Mouse (Mus musculus) v-Abl transformed pro-B cells (cell line): Measurements from ENCODE around the gene Senp6.
"Not testable (repeated sequence)": the region's sequence is repeated elsewhere in the genome, so short reads cannot be mapped to it uniquely, and the experiment has no call there.

Experiments used
- in situ Hi-C, 2 experiments: fragments of 400-800 bp; cut with MboI; formaldehyde crosslinking; loops; one replicate each; pipeline ENCODE4 v1.15.1; 2025; ENCODE audit not compliant: unreplicated experiment in 2 of 2

Senp6 gene

DNA sequence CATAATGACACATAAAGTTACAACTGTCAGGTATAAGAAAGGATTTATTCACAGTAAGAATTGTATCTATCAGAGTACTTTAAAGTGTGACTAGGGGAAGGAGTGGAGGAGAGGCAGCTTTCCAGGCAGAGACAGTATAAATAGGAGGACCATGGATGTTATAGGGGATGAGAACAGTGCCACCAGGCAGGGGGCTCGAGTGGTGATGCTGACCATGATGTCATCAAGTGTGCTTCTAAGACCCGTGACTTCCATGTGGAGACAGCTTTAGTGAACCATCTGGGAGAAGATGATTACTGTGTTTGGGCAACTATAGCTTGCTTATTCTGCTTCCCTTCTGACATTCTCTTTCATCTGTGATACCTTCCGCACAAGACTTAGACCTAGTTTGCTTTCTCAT, 4.9 kb downstream of the Senp6 start:
- in situ Hi-C loops = no loop called here

DNA sequence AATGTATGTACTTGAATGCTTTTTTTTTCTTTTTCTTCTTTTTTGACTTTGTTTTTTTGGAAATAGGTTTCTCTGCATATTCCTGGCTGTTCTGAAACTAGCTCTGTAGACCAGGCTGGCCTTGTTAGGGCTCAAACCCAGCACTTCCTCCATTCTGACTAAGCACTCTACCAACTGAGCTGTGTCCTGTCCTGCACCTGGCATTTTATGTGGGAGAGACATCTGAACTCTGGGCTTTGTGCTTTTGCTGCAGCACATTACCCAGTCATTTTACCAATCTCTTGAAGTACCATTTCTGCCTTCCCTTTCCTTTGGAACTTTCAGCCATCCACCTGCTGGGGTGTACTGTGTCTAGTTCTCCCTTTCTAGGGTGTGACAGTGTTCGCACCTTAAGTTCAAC, 7.4 kb downstream of the Senp6 start:
- in situ Hi-C loops = no loop called here

DNA sequence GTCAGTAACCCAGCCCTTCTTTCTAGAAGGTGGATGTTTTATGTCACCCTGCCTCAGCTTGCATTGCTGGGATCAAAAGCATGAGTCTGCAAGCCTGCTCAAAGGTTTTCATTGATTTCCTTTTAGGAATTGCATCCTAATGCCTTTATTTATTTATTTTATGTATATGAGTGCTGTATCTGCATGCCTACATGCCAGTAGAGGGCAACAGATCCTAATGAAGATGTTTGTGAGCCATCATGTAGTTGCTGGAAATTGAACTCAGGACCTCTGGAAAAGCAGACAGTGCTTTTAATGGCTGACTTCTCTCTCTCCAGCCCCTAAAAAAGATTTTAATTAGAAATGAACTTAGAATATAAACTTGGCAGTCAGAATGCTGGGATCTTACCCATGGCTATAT, 8.2 kb downstream of the Senp6 start:
- in situ Hi-C loops = no loop called here

DNA sequence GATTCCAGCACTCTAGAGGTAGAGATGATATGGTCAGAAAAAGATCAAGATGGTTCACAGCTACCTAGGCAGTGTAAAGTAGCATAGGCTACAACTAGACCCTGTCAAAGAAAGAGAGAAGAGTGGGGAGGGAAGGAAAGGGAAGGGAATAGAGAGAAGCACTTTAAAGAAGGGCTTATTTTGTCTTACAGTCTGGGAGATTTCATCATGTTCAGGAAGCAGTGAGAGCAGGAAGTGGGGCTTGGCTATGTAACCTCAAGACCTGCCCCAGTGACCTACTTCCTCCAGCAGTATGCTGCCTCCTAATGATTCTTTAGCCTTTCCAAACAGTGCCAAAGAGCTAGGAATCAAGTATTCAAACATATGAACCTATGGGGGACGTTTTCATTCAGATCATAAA, 14.2 kb downstream of the Senp6 start:
- in situ Hi-C loops = no loop called here

DNA sequence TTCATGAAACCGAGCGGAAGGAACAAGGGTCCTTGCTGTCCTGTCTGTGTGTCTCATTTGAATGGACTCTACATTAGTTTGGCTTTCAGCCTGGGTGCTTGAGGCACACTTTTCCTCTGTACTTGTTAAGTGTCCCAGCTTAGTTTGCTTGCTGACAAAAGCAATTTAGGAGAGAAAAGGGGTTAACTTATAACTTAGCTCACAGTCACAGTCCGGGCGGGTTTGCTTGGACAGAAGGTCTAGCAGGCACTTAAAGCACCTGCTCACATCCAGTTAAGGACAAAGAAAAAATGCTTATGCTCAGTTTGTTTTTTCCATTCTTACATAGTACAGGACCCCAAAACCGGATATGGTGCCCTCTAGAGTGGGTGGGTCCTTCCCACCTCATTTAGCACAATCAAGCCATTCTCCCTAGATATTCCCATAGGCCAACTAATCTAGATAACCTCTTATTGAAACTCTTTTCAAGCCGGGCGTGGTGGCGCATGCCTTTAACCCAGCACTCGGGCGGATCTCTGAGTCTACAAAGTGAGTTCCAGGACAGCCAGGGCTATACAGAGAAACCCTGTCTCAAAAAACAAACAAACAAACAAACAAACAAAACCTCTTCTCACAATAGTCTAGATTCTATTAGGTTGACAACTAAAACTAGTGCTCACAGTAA, 17.9 kb downstream of the Senp6 start:
- in situ Hi-C loops = no loop called here

DNA sequence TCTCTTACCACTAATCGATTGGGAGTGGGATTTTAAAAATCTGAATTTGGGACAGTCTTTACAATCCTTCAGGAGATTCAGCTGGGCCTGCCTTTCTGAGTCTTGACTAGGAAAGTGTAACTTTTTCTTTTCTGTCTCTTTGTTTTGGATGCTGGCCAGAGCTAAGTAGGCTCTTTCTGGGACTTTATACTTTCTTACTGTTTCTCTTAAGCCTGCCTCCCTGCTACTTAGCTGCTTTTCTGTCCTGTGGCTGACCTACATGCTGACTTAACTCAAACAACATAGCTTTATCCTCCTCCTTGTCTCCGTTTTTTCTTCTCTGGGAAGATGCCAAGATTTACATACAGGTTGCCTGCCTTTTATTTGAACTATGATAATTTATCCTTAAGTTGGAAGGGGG, 19.0 kb downstream of the Senp6 start:
- in situ Hi-C loops = no loop called here

DNA sequence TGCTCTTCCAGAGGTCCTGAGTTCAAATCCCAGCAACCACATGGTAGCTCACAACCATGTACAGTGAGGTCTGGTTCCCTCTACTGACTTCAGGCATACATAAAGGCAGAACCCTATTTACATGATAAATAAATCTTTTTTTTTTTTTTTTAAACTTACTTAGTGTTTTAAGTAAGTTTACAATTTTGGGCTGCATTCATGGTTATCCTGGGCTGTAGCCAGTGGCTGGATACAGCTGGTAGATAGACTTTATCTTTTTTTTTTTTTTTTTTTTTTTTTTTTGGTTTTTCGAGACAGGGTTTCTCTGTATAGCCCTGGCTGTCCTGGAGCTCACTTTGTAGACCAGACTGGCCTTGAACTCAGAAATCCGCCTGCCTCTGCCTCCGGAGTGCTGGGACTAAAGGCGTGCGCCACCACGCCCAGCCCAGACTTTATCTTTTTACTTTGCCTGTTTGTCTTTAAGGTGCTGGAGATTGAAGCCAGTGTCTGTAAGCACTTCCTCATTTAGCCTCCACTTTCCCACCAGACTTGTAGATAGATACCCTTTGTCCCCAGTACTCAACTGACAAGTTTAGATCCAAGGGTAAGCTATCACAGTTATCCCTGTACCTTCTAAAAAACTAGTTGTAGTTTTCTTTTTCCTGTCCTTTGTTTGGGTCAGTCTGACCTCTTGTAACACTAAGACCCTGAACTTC, 19.7 kb downstream of the Senp6 start:
- in situ Hi-C loops = not testable (repeated sequence)

DNA sequence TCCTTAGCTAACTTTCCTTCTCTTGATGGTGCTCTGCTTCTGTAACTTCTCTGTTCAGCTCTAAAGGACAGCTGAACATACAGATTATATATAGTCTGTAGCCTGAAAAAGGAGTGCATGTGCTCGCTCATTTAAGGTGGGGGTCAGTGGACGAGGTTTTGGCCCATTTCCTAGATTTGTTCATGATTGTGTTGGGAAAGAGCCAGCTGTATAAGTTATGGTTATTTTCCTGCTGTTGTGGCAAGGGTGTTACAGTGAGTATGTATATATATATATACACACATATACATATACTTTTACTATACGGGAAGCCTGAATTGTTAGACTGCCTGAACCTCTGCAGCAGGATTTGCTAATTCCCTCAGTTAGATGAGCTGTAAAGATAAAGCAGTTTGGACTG, 22.7 kb downstream of the Senp6 start:
- in situ Hi-C loops = no loop called here

DNA sequence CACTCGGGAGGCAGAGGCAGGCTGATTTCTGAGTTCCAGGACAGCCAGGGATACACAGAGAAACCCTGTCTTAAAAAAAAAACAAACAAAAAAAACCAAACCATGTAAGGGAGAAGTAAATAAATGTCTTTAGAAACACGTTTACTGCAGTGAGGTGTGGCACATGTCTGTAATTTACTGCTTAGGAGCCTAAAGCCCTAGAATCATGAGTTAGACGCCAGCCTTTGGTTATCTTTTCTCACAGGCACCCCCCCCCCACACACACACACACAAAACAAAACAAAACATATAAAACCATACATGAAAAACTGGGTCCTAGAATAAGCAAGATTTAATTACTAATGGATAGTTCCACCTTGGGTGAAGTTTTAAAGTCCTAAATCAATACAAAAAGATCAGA, 29.6 kb downstream of the Senp6 start:
- in situ Hi-C loops = no loop called here

DNA sequence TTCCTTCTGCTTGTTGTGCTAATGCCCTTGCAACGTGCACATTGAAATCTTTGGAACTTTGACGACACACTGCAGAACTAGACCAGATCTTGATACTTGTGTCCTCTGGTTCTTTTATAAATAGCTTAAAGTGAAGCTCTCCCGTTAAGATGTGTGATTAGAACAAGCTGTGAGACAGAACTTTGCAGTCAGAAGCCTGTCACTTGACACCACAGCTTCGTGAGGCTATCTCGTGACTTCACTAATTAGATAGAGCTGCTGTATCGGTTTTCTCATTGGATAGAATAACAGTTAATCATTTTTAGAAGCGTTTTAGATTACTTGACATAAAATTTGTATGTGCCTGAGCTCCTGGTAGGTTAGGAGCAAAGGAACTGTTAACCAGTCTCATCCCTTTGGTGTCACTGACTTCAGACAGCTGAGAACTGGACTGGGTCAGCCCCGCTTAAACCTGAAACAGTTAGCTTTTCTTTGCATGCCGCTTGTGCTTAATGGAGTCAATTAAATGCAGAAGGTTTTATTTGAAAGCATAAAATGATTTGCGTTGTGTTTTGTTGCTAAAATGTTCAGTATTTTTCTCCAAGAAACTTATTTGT, 79.4 kb downstream of the Senp6 start:
- in situ Hi-C loops = no loop called here

DNA sequence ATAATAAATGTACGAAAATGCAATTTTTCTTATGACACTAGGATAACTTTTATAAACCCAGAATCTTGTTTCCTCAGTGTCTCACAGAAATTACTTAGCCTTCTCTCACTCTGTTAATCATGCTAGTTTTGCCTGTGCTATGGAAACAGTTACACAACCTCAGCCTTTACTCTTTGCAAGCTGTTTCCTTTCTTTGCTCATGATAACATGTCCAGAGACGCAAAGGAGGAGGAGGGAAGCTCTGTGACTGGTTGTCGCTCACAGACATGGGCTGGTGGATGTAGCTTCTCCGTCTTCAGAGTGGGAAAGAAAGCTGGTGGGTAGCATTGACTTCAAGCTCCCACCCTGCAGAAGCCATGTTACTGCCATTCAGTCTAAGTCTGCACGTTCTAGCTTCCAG, 82.9 kb downstream of the Senp6 start:
- in situ Hi-C loops = no loop called here

DNA sequence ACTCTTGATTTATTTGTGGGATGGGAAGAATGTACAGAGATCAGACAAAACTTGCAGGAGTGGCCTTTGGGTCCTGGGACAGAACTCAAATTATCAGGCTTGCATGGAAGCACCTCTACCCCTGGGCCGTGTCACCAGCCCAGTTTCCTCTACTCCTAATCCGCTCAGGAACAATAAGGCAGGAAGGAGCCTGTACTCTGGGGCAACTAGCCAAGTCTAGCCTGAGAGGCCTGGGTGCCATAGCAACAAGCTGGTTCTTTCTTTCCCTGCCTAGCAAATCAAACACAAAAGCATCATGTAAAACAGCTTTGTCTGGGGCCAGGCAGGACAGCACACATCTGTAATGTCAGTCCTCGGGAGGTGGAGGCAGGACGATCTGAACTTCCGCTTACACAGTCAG, 88.6 kb downstream of the Senp6 start:
- in situ Hi-C loops = no loop called here

DNA sequence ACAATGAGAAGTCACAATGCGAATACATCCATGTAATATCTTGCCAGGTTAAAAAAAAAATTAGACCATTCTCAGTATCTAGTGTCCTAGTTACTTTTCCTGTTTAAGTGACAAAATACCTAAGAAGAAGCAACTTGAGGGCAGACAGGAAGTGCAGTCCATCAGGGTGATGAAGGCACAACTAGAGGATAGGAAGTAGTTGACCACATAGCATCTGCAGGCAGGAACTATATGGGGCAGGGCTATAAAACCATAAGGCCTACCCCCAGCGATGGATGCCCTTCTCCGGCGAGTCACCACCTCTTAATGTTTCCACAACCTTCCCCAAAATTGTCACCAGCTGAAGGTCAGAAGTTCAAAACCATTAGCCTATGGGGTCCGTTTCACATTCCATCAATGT, 90.1 kb downstream of the Senp6 start:
- in situ Hi-C loops = no loop called here

DNA sequence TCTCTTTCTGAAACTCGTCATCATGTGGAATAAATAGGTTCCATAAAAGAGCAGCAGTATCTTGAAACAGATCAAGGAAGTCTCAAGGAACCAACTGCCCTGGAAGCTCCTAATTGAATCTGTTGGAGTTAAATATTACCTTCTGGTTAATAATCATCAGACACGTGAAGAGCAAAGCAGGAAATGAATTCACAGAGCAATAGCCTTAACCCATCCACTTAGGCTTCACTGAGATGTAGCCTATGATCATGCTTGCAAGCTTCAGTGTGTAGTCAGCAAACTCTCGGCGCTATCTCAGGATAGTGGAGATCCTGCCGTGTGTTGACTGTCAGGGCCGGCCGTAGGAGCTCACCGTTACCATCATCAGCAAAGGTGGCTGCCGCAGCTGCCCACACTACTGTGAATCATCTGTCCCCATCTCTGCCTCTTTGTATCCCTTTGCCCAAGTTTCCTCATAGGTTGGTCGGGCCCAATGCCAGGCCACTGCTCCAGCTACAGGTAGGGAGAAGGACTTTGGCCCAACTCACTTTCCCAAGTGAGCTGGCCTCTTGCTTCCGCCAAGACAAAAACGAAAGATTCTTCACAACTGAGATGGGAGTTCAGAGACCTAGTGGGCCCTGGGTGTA, 91.2 kb downstream of the Senp6 start:
- in situ Hi-C loops = no loop called here

DNA sequence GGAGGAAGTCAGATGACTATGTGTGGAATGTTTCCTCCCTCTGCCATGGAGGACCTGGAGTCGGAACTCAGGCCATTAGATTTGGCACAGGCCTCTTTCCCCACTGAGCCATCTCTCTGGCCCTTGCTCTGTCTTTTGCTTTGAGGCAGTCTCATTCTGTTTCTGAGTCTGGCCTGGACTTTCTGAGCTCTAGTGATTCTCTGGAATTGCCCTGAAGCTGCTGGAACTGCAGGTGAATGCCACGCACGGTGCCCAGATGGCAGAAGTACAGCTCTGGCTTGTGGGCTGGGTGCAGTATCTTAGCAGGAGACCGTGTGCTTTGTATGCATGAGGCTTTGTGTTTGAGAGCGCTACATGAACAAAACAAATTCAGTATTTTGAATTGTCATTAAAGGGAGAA, 92.2 kb downstream of the Senp6 start:
- in situ Hi-C loops = no loop called here

DNA sequence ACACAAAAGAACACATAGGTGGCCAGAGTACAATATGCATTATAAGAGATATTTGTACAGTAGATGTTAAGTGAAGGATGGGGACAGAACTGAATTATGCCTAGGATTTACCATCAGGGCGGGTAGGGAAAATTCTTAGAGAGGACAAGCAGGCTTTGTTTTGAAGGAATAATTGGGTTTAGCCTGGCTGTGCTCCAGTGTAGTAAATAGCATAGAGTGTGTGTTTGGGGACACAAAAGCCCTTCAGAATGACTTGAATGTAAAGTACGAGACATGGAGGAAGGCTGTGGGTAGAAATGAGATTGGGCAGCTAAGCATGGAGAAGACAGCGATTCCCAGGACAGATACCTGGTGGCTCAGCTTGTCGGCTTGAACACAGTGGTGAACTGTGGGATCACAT, 94.7 kb downstream of the Senp6 start:
- in situ Hi-C loops = no loop called here

DNA sequence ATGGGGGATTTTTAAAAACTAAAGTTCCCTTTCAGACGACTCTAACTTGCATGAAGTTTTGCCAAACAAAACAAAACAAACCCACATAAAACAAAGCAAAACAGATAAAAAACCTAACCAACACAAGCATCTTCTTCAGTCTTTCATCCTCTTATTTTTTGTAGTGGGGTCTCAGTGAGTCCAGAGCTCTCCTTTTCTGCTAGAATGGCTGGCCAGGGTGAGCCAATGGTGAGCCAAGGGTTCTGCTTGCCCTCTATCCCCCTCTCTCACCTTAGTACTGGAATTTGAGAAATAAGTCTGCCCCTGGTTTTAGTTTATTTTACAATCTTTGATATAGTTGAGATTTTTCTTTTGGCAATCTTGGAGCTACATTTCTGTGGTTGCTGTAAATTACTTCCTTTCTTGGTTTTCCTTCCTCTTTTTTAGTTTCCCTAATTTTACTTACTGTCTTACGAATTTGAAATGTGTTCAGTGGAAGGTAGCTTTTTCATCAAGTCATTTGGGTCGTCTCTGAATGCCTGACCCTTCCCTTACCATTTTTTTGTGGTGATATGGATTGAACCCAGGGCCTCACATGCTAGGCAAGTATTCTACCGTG, 96.5 kb downstream of the Senp6 start:
- in situ Hi-C loops = no loop called here

DNA sequence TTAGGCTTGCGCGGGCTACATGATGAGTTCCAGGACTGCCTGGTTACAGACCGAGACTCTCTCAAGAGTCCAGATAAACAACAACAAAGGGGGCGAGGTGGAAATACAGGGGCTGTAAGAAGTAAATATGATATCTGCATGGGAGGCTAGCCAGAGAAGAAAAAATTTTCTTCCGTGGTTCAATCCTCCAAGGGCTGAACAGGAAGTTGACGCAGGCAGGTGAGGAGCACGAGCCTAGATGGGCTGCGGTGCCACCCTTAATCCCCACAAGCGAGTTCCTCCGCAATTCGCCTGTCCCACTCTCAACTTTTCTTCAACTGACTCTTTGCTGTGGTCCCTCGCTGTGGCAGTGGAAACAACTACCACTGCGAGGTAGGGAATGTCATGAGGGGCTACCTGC, 97.5 kb downstream of the Senp6 start:
- in situ Hi-C loops = no loop called here

DNA sequence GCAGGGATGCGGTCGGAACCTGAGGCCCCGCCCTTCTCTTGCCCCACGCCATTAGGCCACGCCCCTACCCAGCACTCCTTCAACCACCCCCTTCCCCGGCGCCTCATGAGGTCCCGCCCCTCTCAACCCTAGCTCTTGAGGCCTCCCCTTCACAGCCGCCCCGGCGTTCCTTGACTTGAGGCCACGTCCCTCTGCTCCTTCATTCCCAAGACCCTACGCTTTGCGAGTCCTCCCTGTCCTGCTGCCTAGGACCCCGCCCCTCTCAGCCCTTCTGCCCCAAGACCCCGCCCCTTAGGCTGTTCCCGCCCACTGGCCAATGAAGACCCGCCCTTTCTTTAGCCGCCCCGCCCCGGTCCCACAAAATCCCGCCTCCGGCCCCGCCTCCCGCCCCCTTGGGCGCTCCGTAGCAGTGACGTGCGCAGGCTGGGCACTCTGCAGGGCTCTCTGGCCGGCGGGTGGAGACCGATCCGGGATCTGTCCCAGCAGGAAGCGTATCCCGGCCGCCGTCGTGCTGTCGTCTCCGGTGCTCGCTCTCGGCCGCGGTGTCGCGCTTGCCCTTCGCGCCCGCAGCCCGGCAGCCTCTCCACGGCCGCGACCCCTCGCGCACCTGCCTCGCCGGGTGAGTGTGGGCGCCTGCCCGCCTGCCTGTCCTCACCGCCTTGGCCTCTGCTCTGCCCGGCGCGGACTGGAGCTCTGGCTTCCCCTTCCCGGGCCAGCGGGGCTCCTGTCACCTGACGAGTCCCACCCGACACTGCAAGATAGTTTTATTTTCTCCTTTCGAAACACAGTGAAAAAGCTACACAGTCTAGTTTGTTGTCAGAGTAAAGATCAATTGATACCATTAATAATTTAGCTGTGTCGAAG, 98.1 kb downstream of the Senp6 start, which contains the start of gene Myo6:
Gene Myo6, plus strand, starts transcription at position 421 of the 864 bp plus-strand sequence.
- in situ Hi-C loops = no loop called here

DNA sequence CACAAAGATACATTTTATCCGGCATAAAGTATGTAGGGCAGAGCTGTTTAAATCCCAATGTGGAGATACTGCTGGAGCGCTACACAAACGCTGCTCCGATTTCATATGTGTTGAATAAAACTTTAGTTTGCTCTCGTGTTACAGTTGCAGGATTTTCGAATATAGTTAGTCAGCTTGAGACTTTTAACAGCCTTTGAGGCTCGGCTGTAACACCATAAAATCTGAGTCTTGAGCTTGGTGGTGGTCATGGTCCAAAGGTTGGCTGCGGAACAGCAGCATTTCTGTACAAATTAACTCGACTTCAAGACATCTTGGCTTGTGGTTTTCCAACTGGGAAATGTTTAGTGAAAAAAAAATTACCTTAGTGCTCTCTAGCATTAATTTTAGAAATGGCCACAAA, 99.0 kb downstream of the Senp6 start:
- in situ Hi-C loops = no loop called here
